Mouse (Mus musculus) brain, embryonic 14.5 days (tissue): ENCODE data around the gene Cdh13.
A peak's percentile ranks its signal among the peaks of the same experiment; 100 is the strongest.

Source experiments
- CTCF ChIP-seq: fragments of 200-500 bp; IDR thresholded peaks from 2 replicates; pipeline ENCODE4 v1.5.1; 2012; ENCODE audit warnings: inconsistent platforms, mild to moderate bottlenecking, moderate library complexity, borderline replicate concordance; ENCODE audit not compliant: insufficient read depth, insufficient read length; ENCODE audit errors: extremely low read depth
- POLR2A ChIP-seq: fragments of 200-500 bp; IDR thresholded peaks from 2 replicates; pipeline ENCODE4 v1.6.1; 2012; ENCODE audit warnings: mild to moderate bottlenecking, inconsistent platforms, borderline replicate concordance; ENCODE audit not compliant: poor library complexity, insufficient read depth, insufficient read length, severe bottlenecking; ENCODE audit errors: extremely low read depth

DNA sequence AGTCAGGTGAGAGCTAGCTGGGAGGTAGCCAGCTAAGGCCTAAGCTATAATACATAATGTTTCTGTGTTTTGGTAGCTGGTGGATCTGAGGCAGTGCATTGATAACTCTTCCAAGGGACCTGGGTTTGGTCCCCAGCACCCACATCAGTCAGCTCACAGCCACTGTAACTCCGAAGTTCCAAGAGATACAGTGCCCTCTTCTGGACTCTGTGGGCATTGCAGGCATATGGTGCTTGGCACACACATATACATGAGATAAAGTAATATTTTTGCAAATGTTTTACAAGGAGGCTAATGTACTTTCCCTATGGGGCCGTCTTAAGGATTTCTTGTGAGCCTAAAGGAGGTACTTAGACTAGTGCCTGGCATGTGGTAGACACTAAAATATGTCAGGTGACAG lies 755.8 kb downstream of the Cdh13 start:
- TF ChIP-seq CTCF (peak; percentile 21; the same call in 1 of the 2 replicates), POLR2A (no peak)
